Comparison of ENCODE assay signal across 8 mouse cellular contexts in genomic region chr17:26781610-26782043, GRCm38 (mm10). TPM values are rescaled to one million over a fixed set of nuclear protein-coding genes. Genes with fewer than 3 reads are reported as not detected.
DNase-seq lines count a peak whose midpoint lies in the region; ATAC-seq and TF ChIP-seq lines count a peak whose summit lies in the region.

No protein-coding gene starts in this region.

- peak; percentile 76 for DNase-seq in 3134 (ENCODE audit: extremely low read depth, insufficient read length, low spot score)
- no peak for DNase-seq in ES-E14 (ENCODE audit: low read depth, low spot score)
- DNase-seq in liver, adult 2 months (ENCODE audit: extremely low read depth, low read depth, low spot score), result peak; percentile 88
- peak; percentile 56 for DNase-seq in stomach, postnatal 0 days (ENCODE audit: low spot score)
- no peak for DNase-seq in frontal cortex, postnatal 25 days (ENCODE audit: low spot score in 2 of 2)
- no peak for DNase-seq in right cerebral cortex, postnatal 4 days

- in situ Hi-C loops in ES-E14 (cut with MboI; ENCODE audit: low sequenced_read_pairs in 2 of 2, unreplicated experiment in 2 of 2), result no loop called here

- H3K4me1 ChIP-seq in ES-E14 (ENCODE audit: control insufficient read depth in 2 of 2, insufficient read depth in 2 of 2, low read length in 2 of 2, poor library complexity in 1 of 2), result peaks cover 0 to 11% of the 10 kb centered on the region in 2 experiments; a peak in 2 of 4 replicates
- peaks cover 6% of the 10 kb centered on the region for H3K4me1 ChIP-seq in hindbrain, embryonic 12.5 days
- H3K4me1 ChIP-seq in liver, adult 2 months (ENCODE audit: control insufficient read depth, insufficient read depth, low read length), result peaks cover 4% of the 10 kb centered on the region
- H3K4me1 ChIP-seq in stomach, postnatal 0 days (replicated peaks; ENCODE audit: control insufficient read depth, insufficient read depth), result no peaks in the 10 kb centered on the region

- TF ChIP-seq CTCF in liver, adult 2 months (IDR thresholded peaks at IDR 0.05; ENCODE audit: low read depth, low read length), result no peak
- TF ChIP-seq CTCF in stomach, postnatal 0 days (IDR thresholded peaks at IDR 0.05; ENCODE audit: low read depth), result no peak

- peak overlapping the region; percentile 86 for H3K4me2 ChIP-seq in hindbrain, embryonic 12.5 days (replicated peaks)
- peak overlapping the region; percentile 84 for H3K4me2 ChIP-seq in stomach, postnatal 0 days (replicated peaks; ENCODE audit: low read depth)

- TF ChIP-seq POLR2A in liver, adult 2 months (IDR thresholded peaks at IDR 0.05; ENCODE audit: extremely low read depth, insufficient read depth, low read length), result no peak

- no peaks in the 10 kb centered on the region for H3K9me3 ChIP-seq in ES-E14 (ENCODE audit: control insufficient read depth, insufficient read depth, low read depth, low read length)
- H3K9me3 ChIP-seq in hindbrain, embryonic 12.5 days (replicated peaks), result no peaks in the 10 kb centered on the region
- no peaks in the 10 kb centered on the region for H3K9me3 ChIP-seq in stomach, postnatal 0 days (ENCODE audit: control insufficient read depth, low read length)

- H3K27me3 ChIP-seq in hindbrain, embryonic 12.5 days, result no peaks in the 10 kb centered on the region
- no peaks in the 10 kb centered on the region for H3K27me3 ChIP-seq in liver, adult 2 months (ENCODE audit: control insufficient read depth, insufficient read depth, low read length)
- H3K27me3 ChIP-seq in stomach, postnatal 0 days (ENCODE audit: control insufficient read depth, insufficient read depth, low read length), result no peaks in the 10 kb centered on the region

- H3K79me2 ChIP-seq in liver, adult 2 months (ENCODE audit: control insufficient read depth, insufficient read depth, low read length), result peaks cover 5% of the 10 kb centered on the region; the same call in 1 of the 2 replicates

- WGBS in hindbrain, embryonic 12.5 days, result 34% methylated on average over 5 of the region's 5 CpGs
- WGBS in liver, adult 2 months, result 6% methylated on average over 5 of the region's 5 CpGs
- WGBS in stomach, postnatal 0 days, result 9% methylated on average over 5 of the region's 5 CpGs

- no peak for TF ChIP-seq EP300 in stomach, postnatal 0 days (optimal IDR thresholded peaks at IDR 0.05)

- H3K4me3 ChIP-seq in ES-E14 (ENCODE audit: insufficient read depth in 1 of 2, low read depth in 1 of 2, low read length in 2 of 2, poor library complexity in 1 of 2, severe bottlenecking in 1 of 2), result peak overlapping the region; percentile 97 to 98
- peak overlapping the region; percentile 66 for H3K4me3 ChIP-seq in hindbrain, embryonic 12.5 days
- H3K4me3 ChIP-seq in liver, adult 2 months (ENCODE audit: insufficient read depth, low read depth, low read length), result peak overlapping the region; percentile 77
- peak overlapping the region; percentile 82 for H3K4me3 ChIP-seq in stomach, postnatal 0 days (ENCODE audit: low read depth, low read length)

- ATAC-seq in hindbrain, embryonic 12.5 days (ENCODE audit: low FRiP score), result no peak
- ATAC-seq in stomach, postnatal 0 days (ENCODE audit: low FRiP score, low TSS enrichment), result peak; percentile 68
- no peak for ATAC-seq in CD4-positive, CD25-positive, alpha-beta regulatory T cell, adult 4 months

- peaks cover 6% of the 10 kb centered on the region; the same call in 1 of the 2 replicates for H3K36me3 ChIP-seq in ES-E14 (ENCODE audit: control insufficient read depth, insufficient read depth, low read length, poor library complexity, severe bottlenecking)
- peaks cover 28% of the 10 kb centered on the region for H3K36me3 ChIP-seq in hindbrain, embryonic 12.5 days
- peaks cover 13% of the 10 kb centered on the region; the same call in 1 of the 2 replicates for H3K36me3 ChIP-seq in liver, adult 2 months (ENCODE audit: control insufficient read depth, insufficient read depth, low read length)
- peaks cover 2% of the 10 kb centered on the region; the same call in 1 of the 2 replicates for H3K36me3 ChIP-seq in stomach, postnatal 0 days (ENCODE audit: control insufficient read depth, insufficient read depth, low read length)

- peak overlapping the region; percentile 98 for H3K9ac ChIP-seq in ES-E14 (ENCODE audit: insufficient read depth, low read depth, low read length, poor library complexity, severe bottlenecking)
- H3K9ac ChIP-seq in hindbrain, embryonic 12.5 days, result peak overlapping the region; percentile 81
- H3K9ac ChIP-seq in liver, adult 2 months (ENCODE audit: low read depth, low read length), result peak overlapping the region; percentile 78
- H3K9ac ChIP-seq in stomach, postnatal 0 days (ENCODE audit: low read length), result peak overlapping the region; percentile 84

- no peak overlapping the region for H3K27ac ChIP-seq in ES-E14 (ENCODE audit: insufficient read depth, low read depth, low read length, poor library complexity, severe bottlenecking)
- H3K27ac ChIP-seq in hindbrain, embryonic 12.5 days, result peak overlapping the region; percentile 78; the same call in 1 of the 2 replicates
- peak overlapping the region; percentile 97 for H3K27ac ChIP-seq in liver, adult 2 months (replicated peaks; ENCODE audit: insufficient read depth, low read depth, low read length)
- H3K27ac ChIP-seq in stomach, postnatal 0 days (replicated peaks), result peak overlapping the region; percentile 93

TF ChIP-seq in ES-E14, 5 proteins besides CTCF, POLR2A, EP300 and RAD21:
- TF ChIP-seq ZNF384 (IDR thresholded peaks at IDR 0.05; ENCODE audit: low read depth, low read length), result no peak
- no peak for TF ChIP-seq MAFK (IDR thresholded peaks at IDR 0.05; ENCODE audit: insufficient read depth, low read depth, low read length)
- TF ChIP-seq HCFC1 (IDR thresholded peaks at IDR 0.05; ENCODE audit: borderline replicate concordance, insufficient read depth, low read length), result no peak
- no peak for TF ChIP-seq CHD2 (IDR thresholded peaks at IDR 0.05; ENCODE audit: low read depth, low read length)
- no peak for TF ChIP-seq ZC3H11A (IDR thresholded peaks at IDR 0.05; ENCODE audit: borderline replicate concordance, low read depth, low read length)

RNA-seq across cellular contexts. Expression of gene Bnip1, which starts 0.8 kb away (rescaled TPM):
- total RNA-seq in ES-E14 (2012; rRNA removed), result 24.5 and 26.1 TPM in 2 replicates
- polyA plus RNA-seq in hindbrain, embryonic 12.5 days (2016; fragmentation: Nextera tagmentation; extraction: Ambion mirVana), result 48.5 and 49.7 TPM in 2 replicates
- total RNA-seq in liver, adult 2 months (2014; rRNA removed), result 22.8 and 25.2 TPM in 2 replicates
- polyA plus RNA-seq in liver, adult 2 months (2012; rRNA removed), result 17.5 and 18.4 TPM in 2 replicates
- 33.3 and 33.9 TPM in 2 replicates for polyA plus RNA-seq in stomach, postnatal 0 days (2015; fragmentation: Nextera tagmentation; extraction: Ambion mirVana)
- 10 to 100 TPM; 26.9 to 40.0 TPM for polyA plus RNA-seq in CD4-positive, CD25-positive, alpha-beta regulatory T cell, adult 4 months (2017; shearing (Covaris generic))

Comparison
In these comparisons a context has a peak if more than half of its experiments do, and no peak if none do; other contexts are left out.
1. DNase-seq: peak in 3134 (single experiment), liver, adult 2 months (single experiment) and stomach, postnatal 0 days (single experiment); none in ES-E14 (single experiment), frontal cortex, postnatal 25 days (0 of 2) and right cerebral cortex, postnatal 4 days (single experiment).
2. Peak in every context shown above with its lines, with median percentiles within 50 percentile points of each other: H3K4me3 ChIP-seq and H3K9ac ChIP-seq.